Mouse (Mus musculus) liver, embryonic 13.5 days (tissue): ENCODE measurements around the gene Cyth3. TPM values are rescaled to one million over a fixed set of nuclear protein-coding genes. Genes with fewer than 3 reads are reported as not detected.

Experiments used
- ATAC-seq: fragments of 200-750 bp; cut with Nextera tagmentation; 2 replicates; pipeline ENCODE4 v1.8.0; 2017; ENCODE audit warnings: low read depth, mild to moderate bottlenecking, moderate number of reproducible peaks, moderate library complexity
- DNase-seq: peaks from one replicate; pipeline ENCODE4 v3.0.0; 2022
- H3K27ac ChIP-seq: fragments of 300-500 bp; sonication (generic); 2 replicates; pipeline ENCODE4 v1.5.1; 2015; ENCODE audit warnings: moderate library complexity, mild to moderate bottlenecking, inconsistent platforms
- H3K27me3 ChIP-seq: fragments of 300-500 bp; sonication (generic); 2 replicates; pipeline ENCODE4 v1.6.1; 2015; ENCODE audit warnings: mild to moderate bottlenecking, inconsistent platforms
- H3K36me3 ChIP-seq: fragments of 300-500 bp; sonication (generic); 2 replicates; pipeline ENCODE4 v1.6.1; 2015; ENCODE audit warnings: mild to moderate bottlenecking, inconsistent platforms
- H3K4me1 ChIP-seq: fragments of 300-500 bp; sonication (generic); replicated peaks from 2 replicates; pipeline ENCODE4 v1.6.1; 2015; ENCODE audit warnings: inconsistent platforms
- H3K4me2 ChIP-seq: fragments of 300-500 bp; sonication (generic); 2 replicates; pipeline ENCODE4 v1.6.1; 2015; ENCODE audit warnings: inconsistent platforms, mild to moderate bottlenecking, moderate library complexity
- H3K4me3 ChIP-seq: fragments of 300-500 bp; sonication (generic); replicated peaks from 2 replicates; pipeline ENCODE4 v1.5.1; 2015; ENCODE audit warnings: mild to moderate bottlenecking, inconsistent platforms
- H3K9ac ChIP-seq: fragments of 300-500 bp; sonication (generic); 2 replicates; pipeline ENCODE4 v1.6.1; 2015; ENCODE audit warnings: mild to moderate bottlenecking, inconsistent platforms
- H3K9me3 ChIP-seq: fragments of 300-500 bp; sonication (generic); replicated peaks from 2 replicates; pipeline ENCODE4 v1.6.1; 2016; ENCODE audit warnings: inconsistent platforms
- WGBS: fragments of 180-500 bp; shearing (Covaris S2); methylation state at CpG from one replicate; pipeline ENCODE4 v1.1.7; 2015; ENCODE audit not compliant: insufficient replicate concordance; 5-methylcytosine and 5-hydroxymethylcytosine counted together
- polyA plus RNA-seq: library from polyadenylated mRNA; unstranded; fragments of >200 nt; fragmentation: Nextera tagmentation; extraction: Ambion mirVana; gene quantifications from 2 replicates; pipeline ENCODE4 v1.2.1, GENCODE M21; 2015

Gene Cyth3
- polyA plus RNA-seq, 1 experiment from 2014 or later: 35.0 TPM

- ATAC-seq (no peak), DNase-seq (no peak)
- peaks cover 11% of the 10 kb centered on the region for H3K4me1 ChIP-seq
- WGBS: 79% methylated on average over 3 of the region's 3 CpGs
- H3K4me2 ChIP-seq: no peak overlapping the region
- H3K9me3 ChIP-seq: no peaks in the 10 kb centered on the region
- H3K4me3 ChIP-seq: no peak overlapping the region
- H3K27me3 ChIP-seq: no peaks in the 10 kb centered on the region
- no peak overlapping the region for H3K9ac ChIP-seq
- H3K27ac ChIP-seq: no peak overlapping the region
- peaks cover 81% of the 10 kb centered on the region for H3K36me3 ChIP-seq
Measured at GRCm38 (mm10) chr5:143687589-143687988, 65.3 kb downstream of the Cyth3 start.

- 81% methylated on average over 9 of the region's 9 CpGs for WGBS
- H3K9me3 ChIP-seq: no peaks in the 10 kb centered on the region
- H3K4me1 ChIP-seq: no peaks in the 10 kb centered on the region; the same call in 1 of the 2 replicates
- H3K9ac ChIP-seq: no peak overlapping the region
- ATAC-seq: no peak
- no peak overlapping the region for H3K27ac ChIP-seq
- H3K27me3 ChIP-seq: no peaks in the 10 kb centered on the region
- peaks cover 95% of the 10 kb centered on the region for H3K36me3 ChIP-seq
- no peak overlapping the region for H3K4me3 ChIP-seq
- no peak overlapping the region for H3K4me2 ChIP-seq
- DNase-seq: no peak
Measured at GRCm38 (mm10) chr5:143690392-143690791, 68.1 kb downstream of the Cyth3 start.

- 92% methylated on average over 5 of the region's 5 CpGs for WGBS
- H3K27me3 ChIP-seq: no peaks in the 10 kb centered on the region
- H3K27ac ChIP-seq: no peak overlapping the region
Measured at GRCm38 (mm10) chr5:143690926-143691325, 68.7 kb downstream of the Cyth3 start.

GRCm38 (mm10) chr5:143696323-143696722, 74.1 kb downstream of the Cyth3 start:
- Histone ChIP-seq H3K27me3 (no peaks in the 10 kb centered on the region), H3K4me2 (no peak overlapping the region), H3K4me3 (no peak overlapping the region), H3K9ac (no peak overlapping the region), H3K9me3 (no peaks in the 10 kb centered on the region), H3K27ac (peak overlapping the region; percentile 32; the same call in 1 of the 2 replicates), H3K36me3 (peaks cover 89% of the 10 kb centered on the region), H3K4me1 (peaks cover 57% of the 10 kb centered on the region)
- ATAC-seq (no peak), DNase-seq (no peak)
- WGBS: 56% methylated on average over 3 of the region's 3 CpGs

More at GRCm38 (mm10) chr5:143690926-143691325, 68.7 kb downstream of the Cyth3 start:
- no peak for ATAC-seq
- no peak for DNase-seq
- Histone ChIP-seq H3K36me3 (peaks cover 95% of the 10 kb centered on the region), H3K4me3 (no peak overlapping the region), H3K4me1 (peaks cover 3% of the 10 kb centered on the region), H3K9me3 (no peaks in the 10 kb centered on the region), H3K9ac (no peak overlapping the region), H3K4me2 (no peak overlapping the region)

GRCm38 (mm10) chr5:143698454-143698853, 76.2 kb downstream of the Cyth3 start:
- Histone ChIP-seq H3K4me2 (no peak overlapping the region), H3K9ac (no peak overlapping the region; the same call in 1 of the 2 replicates), H3K9me3 (no peaks in the 10 kb centered on the region), H3K27me3 (no peaks in the 10 kb centered on the region), H3K4me3 (no peak overlapping the region), H3K36me3 (peaks cover 89% of the 10 kb centered on the region), H3K27ac (peak overlapping the region; percentile 94), H3K4me1 (peaks cover 64% of the 10 kb centered on the region)
- ATAC-seq (no peak), DNase-seq (no peak)
- 32% methylated on average over 4 of the region's 4 CpGs for WGBS

- peaks cover 89% of the 10 kb centered on the region for H3K36me3 ChIP-seq
- ATAC-seq (peak; percentile 100), DNase-seq (peak; percentile 88)
- H3K9ac ChIP-seq: peak overlapping the region; percentile 74
- peak overlapping the region; percentile 70 for H3K4me2 ChIP-seq
- WGBS: 19% methylated on average over 5 of the region's 5 CpGs
- peak overlapping the region; percentile 36 for H3K4me3 ChIP-seq
- peaks cover 79% of the 10 kb centered on the region for H3K4me1 ChIP-seq
- no peaks in the 10 kb centered on the region for H3K9me3 ChIP-seq
- peak overlapping the region; percentile 94 for H3K27ac ChIP-seq
- H3K27me3 ChIP-seq: no peaks in the 10 kb centered on the region
Measured at GRCm38 (mm10) chr5:143700247-143700646, 78.0 kb downstream of the Cyth3 start.

- H3K9me3 ChIP-seq: no peaks in the 10 kb centered on the region
- H3K36me3 ChIP-seq: peaks cover 89% of the 10 kb centered on the region
- H3K4me2 ChIP-seq: peak overlapping the region; percentile 70
- ATAC-seq: no peak
- no peaks in the 10 kb centered on the region for H3K27me3 ChIP-seq
- H3K27ac ChIP-seq: peak overlapping the region; percentile 94
- H3K4me1 ChIP-seq: peaks cover 83% of the 10 kb centered on the region
- 89% methylated on average over 10 of the region's 10 CpGs for WGBS
- peak overlapping the region; percentile 74 for H3K9ac ChIP-seq
- H3K4me3 ChIP-seq: no peak overlapping the region
- no peak for DNase-seq
Measured at GRCm38 (mm10) chr5:143701074-143701473, 78.8 kb downstream of the Cyth3 start.

GRCm38 (mm10) chr5:143704875-143705658, 82.8 kb downstream of the Cyth3 start:
- ATAC-seq: no peak
- Histone ChIP-seq H3K36me3 (peaks cover 94% of the 10 kb centered on the region), H3K4me2 (no peak overlapping the region), H3K27ac (peak overlapping the region; percentile 66), H3K27me3 (no peaks in the 10 kb centered on the region), H3K4me3 (no peak overlapping the region), H3K4me1 (peaks cover 53% of the 10 kb centered on the region), H3K9me3 (no peaks in the 10 kb centered on the region), H3K9ac (peak overlapping the region; percentile 47; the same call in 1 of the 2 replicates)
- WGBS: 80% methylated on average over 13 of the region's 13 CpGs
- no peak for DNase-seq

GRCm38 (mm10) chr5:143705659-143705982, 83.4 kb downstream of the Cyth3 start:
- Histone ChIP-seq H3K4me2 (no peak overlapping the region), H3K9me3 (no peaks in the 10 kb centered on the region), H3K4me3 (no peak overlapping the region), H3K27me3 (no peaks in the 10 kb centered on the region), H3K9ac (peak overlapping the region; percentile 47; the same call in 1 of the 2 replicates), H3K36me3 (peaks cover 95% of the 10 kb centered on the region), H3K4me1 (peaks cover 48% of the 10 kb centered on the region), H3K27ac (peak overlapping the region; percentile 66)
- 59% methylated on average over 1 of the region's 1 CpGs for WGBS
- no peak for ATAC-seq
- no peak for DNase-seq

- H3K36me3 ChIP-seq: peaks cover 92% of the 10 kb centered on the region
- no peak for DNase-seq
Measured at GRCm38 (mm10) chr5:143706030-143706821, 84.0 kb downstream of the Cyth3 start.

GRCm38 (mm10) chr5:143706822-143707200, 84.6 kb downstream of the Cyth3 start:
- H3K9ac ChIP-seq: no peak overlapping the region
- ATAC-seq (no peak), DNase-seq (no peak)
- no peaks in the 10 kb centered on the region for H3K27me3 ChIP-seq
- no peaks in the 10 kb centered on the region for H3K9me3 ChIP-seq
- peaks cover 36% of the 10 kb centered on the region for H3K4me1 ChIP-seq
- H3K36me3 ChIP-seq: peaks cover 90% of the 10 kb centered on the region
- H3K27ac ChIP-seq: peak overlapping the region; percentile 66; the same call in 1 of the 2 replicates
- WGBS: 80% methylated on average over 7 of the region's 7 CpGs
- H3K4me2 ChIP-seq: no peak overlapping the region
- H3K4me3 ChIP-seq: no peak overlapping the region

More at GRCm38 (mm10) chr5:143706030-143706821, 84.0 kb downstream of the Cyth3 start:
- H3K27me3 ChIP-seq: no peaks in the 10 kb centered on the region
- no peaks in the 10 kb centered on the region for H3K9me3 ChIP-seq
- H3K4me3 ChIP-seq: no peak overlapping the region
- peak overlapping the region; percentile 66 for H3K27ac ChIP-seq
- WGBS: 67% methylated on average over 9 of the region's 9 CpGs
- H3K4me1 ChIP-seq: peaks cover 42% of the 10 kb centered on the region
- ATAC-seq: peak; percentile 58
- peak overlapping the region; percentile 47; the same call in 1 of the 2 replicates for H3K9ac ChIP-seq
- no peak overlapping the region for H3K4me2 ChIP-seq
